Mouse (Mus musculus) kidney, adult 2 months (tissue): ENCODE results near the gene Lsamp.

Experiments used
- CTCF ChIP-seq: fragments of 200-500 bp; conservative IDR thresholded peaks from 2 replicates; pipeline ENCODE4 v1.5.1; 2011; ENCODE audit warnings: low read depth, mild to moderate bottlenecking, control low read depth, low read length, moderate library complexity, mixed read lengths; ENCODE audit not compliant: insufficient read depth, insufficient read length
- POLR2A ChIP-seq: fragments of 200-500 bp; IDR thresholded peaks from one replicate; pipeline ENCODE4 v1.6.1; 2011; ENCODE audit warnings: low read depth, low read length, control low read depth

DNA sequence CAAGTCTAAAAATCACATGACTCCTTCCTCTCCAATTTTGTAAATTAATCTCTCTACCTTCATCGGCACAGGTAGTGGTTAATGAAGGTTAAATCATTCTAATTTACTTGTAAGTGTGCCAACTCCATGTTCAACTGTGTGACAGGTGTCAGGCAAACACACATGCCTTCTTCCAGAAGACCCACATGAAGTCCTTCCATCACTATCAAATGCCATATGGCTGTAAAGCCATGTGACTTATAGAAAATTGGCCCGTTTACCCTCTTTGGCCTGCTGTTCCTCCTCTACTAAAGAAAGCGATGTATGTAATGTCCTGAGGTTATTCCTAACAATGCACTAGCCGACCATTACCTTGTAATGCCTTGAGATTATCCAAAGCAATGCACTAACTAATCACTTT lies 565.5 kb downstream of the Lsamp start:
- TF ChIP-seq CTCF = no peak
- TF ChIP-seq POLR2A = no peak
